Mouse (Mus musculus) ES-Bruce4 (cell line): ENCODE data around the gene Exoc2. TPM values are rescaled to one million over a fixed set of nuclear protein-coding genes. Genes with fewer than 3 reads are reported as not detected.
A peak's percentile ranks its signal among the peaks of the same experiment; 100 is the strongest.

Experiments
- H3K27ac ChIP-seq: 2 replicates; pipeline ENCODE4 v1.5.1; 2012; ENCODE audit warnings: low read length, inconsistent platforms; ENCODE audit not compliant: insufficient read depth
- H3K27me3 ChIP-seq: 2 replicates; pipeline ENCODE4 v1.6.1; 2012; ENCODE audit warnings: mild to moderate bottlenecking, low read length, inconsistent platforms; ENCODE audit not compliant: control insufficient read depth, poor library complexity, insufficient read depth, severe bottlenecking
- H3K36me3 ChIP-seq: 2 replicates; pipeline ENCODE4 v1.6.1; 2012; ENCODE audit warnings: inconsistent platforms, mild to moderate bottlenecking, low read length, moderate library complexity; ENCODE audit not compliant: control insufficient read depth, poor library complexity, insufficient read depth, severe bottlenecking
- H3K4me1 ChIP-seq: one replicate; pipeline ENCODE4 v1.8.1; 2011; ENCODE audit warnings: low read length; ENCODE audit not compliant: control insufficient read depth, insufficient read depth
- H3K4me3 ChIP-seq: 2 replicates; pipeline ENCODE4 v1.5.1; 2011; ENCODE audit warnings: low read depth, mild to moderate bottlenecking, low read length
- H3K9ac ChIP-seq: 2 replicates; pipeline ENCODE4 v1.6.1; 2012; ENCODE audit warnings: low read depth, mild to moderate bottlenecking, inconsistent platforms; ENCODE audit not compliant: poor library complexity, severe bottlenecking
- H3K9me3 ChIP-seq: replicated peaks from 2 replicates; pipeline ENCODE4 v1.6.1; 2012; ENCODE audit warnings: mild to moderate bottlenecking, low read length, inconsistent platforms; ENCODE audit not compliant: control insufficient read depth, poor library complexity, insufficient read depth, severe bottlenecking
- CTCF ChIP-seq: IDR thresholded peaks from one replicate; pipeline ENCODE4 v1.8.1; 2011; ENCODE audit warnings: low read depth, low read length
- EP300 ChIP-seq: IDR thresholded peaks from 2 replicates; pipeline ENCODE4 v1.6.1; 2011; ENCODE audit warnings: low read depth, low read length; ENCODE audit not compliant: insufficient read depth
- POLR2A ChIP-seq: IDR thresholded peaks from one replicate; pipeline ENCODE4 v1.8.1; 2011; ENCODE audit warnings: low read length; ENCODE audit not compliant: insufficient read depth
- polyA plus RNA-seq: library from polyadenylated mRNA; stranded (reverse); fragments of >200 nt; gene quantifications from 2 replicates; pipeline ENCODE4 v1.2.4, GENCODE M21; 2011; ENCODE audit warnings: low read depth; ENCODE audit not compliant: missing spikeins, insufficient read depth, insufficient read length

The Exoc2 gene
- polyA plus RNA-seq, 1 experiment = 41.2 TPM

DNA sequence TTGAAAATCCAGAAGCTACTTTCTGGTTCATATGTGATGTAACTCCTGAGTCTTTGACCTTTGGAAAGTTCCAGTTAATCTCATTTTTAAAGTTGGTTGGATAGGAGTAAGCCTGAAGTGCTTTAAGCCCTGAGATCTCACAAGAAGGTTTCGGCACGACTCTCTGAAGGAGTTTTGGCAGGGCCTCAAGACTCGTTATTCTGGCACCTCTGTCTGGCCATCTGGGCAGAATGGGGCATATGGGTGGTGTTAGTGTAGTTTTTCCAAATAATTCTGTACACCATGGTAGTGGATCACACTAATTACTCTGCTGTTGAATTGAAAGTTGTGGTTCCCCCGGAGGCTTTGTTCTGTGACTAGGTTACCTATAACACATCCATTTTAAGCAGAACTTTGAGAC, 4.3 kb upstream of the Exoc2 start:
- no peak overlapping the region for H3K27ac ChIP-seq
- TF ChIP-seq POLR2A (no peak), CTCF (no peak), EP300 (no peak)

GRCm38 (mm10) chr13:30976536-30977084, 2.7 kb upstream of the Exoc2 start:
- Histone ChIP-seq H3K4me1 (no peaks in the 10 kb centered on the region), H3K36me3 (no peaks in the 10 kb centered on the region), H3K4me3 (no peak overlapping the region), H3K27ac (no peak overlapping the region), H3K9me3 (no peaks in the 10 kb centered on the region), H3K9ac (no peak overlapping the region), H3K27me3 (no peaks in the 10 kb centered on the region)
- TF ChIP-seq POLR2A (no peak), CTCF (no peak), EP300 (no peak)

More for the DNA sequence above, 4.3 kb upstream of the Exoc2 start:
- no peak overlapping the region for H3K4me3 ChIP-seq
- no peaks in the 10 kb centered on the region for H3K9me3 ChIP-seq
- no peaks in the 10 kb centered on the region for H3K4me1 ChIP-seq
- H3K27me3 ChIP-seq = no peaks in the 10 kb centered on the region
- H3K36me3 ChIP-seq = no peaks in the 10 kb centered on the region
- H3K9ac ChIP-seq = no peak overlapping the region

- no peak for TF ChIP-seq POLR2A
- no peak for TF ChIP-seq CTCF
- no peak for TF ChIP-seq EP300
- Histone ChIP-seq H3K9ac (peak overlapping the region; percentile 70), H3K36me3 (no peaks in the 10 kb centered on the region), H3K27ac (no peak overlapping the region), H3K9me3 (no peaks in the 10 kb centered on the region), H3K4me3 (peak overlapping the region; percentile 72), H3K27me3 (no peaks in the 10 kb centered on the region), H3K4me1 (no peaks in the 10 kb centered on the region)
Measured at GRCm38 (mm10) chr13:30974247-30974630, 346 bp upstream of the Exoc2 start.

GRCm38 (mm10) chr13:30972102-30972501, 1.8 kb downstream of the Exoc2 start:
- H3K4me3 ChIP-seq = no peak overlapping the region
- H3K9ac ChIP-seq = no peak overlapping the region
- H3K27ac ChIP-seq = no peak overlapping the region
- no peak for TF ChIP-seq POLR2A
- TF ChIP-seq EP300 = no peak
- no peak for TF ChIP-seq CTCF
- H3K4me1 ChIP-seq = no peaks in the 10 kb centered on the region
- no peaks in the 10 kb centered on the region for H3K27me3 ChIP-seq
- no peaks in the 10 kb centered on the region for H3K36me3 ChIP-seq
- H3K9me3 ChIP-seq = no peaks in the 10 kb centered on the region

DNA sequence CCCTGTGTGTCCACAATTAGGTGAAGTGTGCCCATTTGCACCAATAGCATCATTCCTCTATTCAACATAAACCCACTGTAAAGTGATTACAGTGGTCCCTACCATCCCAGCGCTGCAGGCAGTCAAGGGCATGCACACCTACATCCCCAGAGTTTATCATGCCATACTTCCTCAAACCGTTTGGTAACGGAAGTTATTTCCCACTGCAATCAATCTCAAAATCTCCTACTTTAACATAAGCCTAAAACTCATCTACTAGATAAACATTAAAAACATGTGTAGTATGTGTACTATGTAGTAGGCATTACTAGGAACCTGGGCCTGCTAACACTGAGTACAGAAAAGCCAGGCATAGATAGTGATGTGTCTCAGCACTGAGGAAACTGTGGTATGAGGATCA, 2.8 kb downstream of the Exoc2 start:
- Histone ChIP-seq H3K27ac (no peak overlapping the region), H3K36me3 (no peaks in the 10 kb centered on the region), H3K4me1 (no peaks in the 10 kb centered on the region), H3K9ac (no peak overlapping the region), H3K27me3 (no peaks in the 10 kb centered on the region), H3K4me3 (no peak overlapping the region), H3K9me3 (no peaks in the 10 kb centered on the region)
- TF ChIP-seq EP300 (no peak), CTCF (no peak), POLR2A (no peak)

- Histone ChIP-seq H3K9ac (no peak overlapping the region), H3K4me3 (no peak overlapping the region), H3K27ac (no peak overlapping the region), H3K36me3 (no peaks in the 10 kb centered on the region), H3K9me3 (no peaks in the 10 kb centered on the region), H3K4me1 (no peaks in the 10 kb centered on the region), H3K27me3 (no peaks in the 10 kb centered on the region)
- no peak for TF ChIP-seq CTCF
- TF ChIP-seq POLR2A = no peak
- no peak for TF ChIP-seq EP300
Measured at GRCm38 (mm10) chr13:30968311-30968710, 5.6 kb downstream of the Exoc2 start.
